Mouse (Mus musculus): ENCODE measurements at regions not wholly inside any gene's neighbourhood (a gene's known extent, or its start where the extent isn't known, plus 50 kb on each side); places are given as distances from the start of the nearest gene placed in this dataset.
A peak's percentile ranks its signal among the peaks of the same experiment; 100 is the strongest.

DNA sequence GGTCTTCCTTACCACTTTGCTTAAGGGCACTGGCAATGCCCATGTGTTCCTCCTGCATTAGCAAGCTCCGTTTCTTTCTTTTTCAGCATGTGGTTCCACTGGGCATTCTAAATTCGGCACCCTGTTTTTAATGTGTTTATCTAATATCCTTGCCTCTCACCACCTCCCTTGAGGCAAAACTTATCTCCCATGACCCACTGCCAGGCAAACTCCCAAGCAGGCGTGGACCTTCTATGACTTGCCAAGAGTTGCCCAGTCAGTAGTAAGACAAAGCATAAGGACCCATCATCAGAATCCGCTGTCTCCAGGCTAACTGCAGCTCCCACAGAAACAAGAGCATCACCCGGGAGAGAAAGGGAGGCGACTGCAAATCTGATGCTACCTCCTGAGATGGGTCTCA, 245.2 kb downstream of the Setd4 start:
- Histone ChIP-seq H3K4me1 (replicated peaks) (peaks cover 2% of the 10 kb centered on the region; the same call in 1 of the 2 replicates), H3K27ac (replicated peaks) (no peak overlapping the region), H3K4me3 (no peak overlapping the region), H3K27me3 (no peaks in the 10 kb centered on the region), H3K36me3 (no peaks in the 10 kb centered on the region), H3K9ac (no peak overlapping the region), H3K4me2 (no peak overlapping the region), H3K9me3 (no peaks in the 10 kb centered on the region)
- ATAC-seq (ENCODE audit: low read depth) = no peak
- WGBS = 86% methylated on average over 6 of the region's 6 CpGs

DNA sequence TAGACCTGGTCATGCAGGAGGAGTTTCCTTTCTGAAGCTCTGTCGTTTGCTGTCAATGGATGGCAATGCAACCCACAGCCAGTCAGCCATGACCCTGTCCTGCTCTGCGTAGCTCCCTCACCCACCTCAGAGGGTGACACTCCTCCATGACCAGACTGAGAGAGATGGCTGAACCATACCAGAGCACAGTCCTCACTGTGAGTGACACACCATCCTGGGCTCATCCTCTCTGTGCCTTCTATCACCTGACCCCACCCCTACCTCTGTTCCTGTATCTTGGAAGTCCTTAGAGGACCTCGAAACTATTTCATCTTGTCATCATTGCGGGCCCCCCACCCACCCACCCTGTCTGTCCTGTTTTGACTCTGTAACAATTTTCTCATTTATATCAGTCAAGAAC, 245.7 kb downstream of the Setd4 start:
- Histone ChIP-seq H3K9ac (no peak overlapping the region), H3K4me3 (no peak overlapping the region), H3K27ac (replicated peaks) (no peak overlapping the region), H3K4me2 (no peak overlapping the region), H3K4me1 (replicated peaks) (no peaks in the 10 kb centered on the region), H3K9me3 (no peaks in the 10 kb centered on the region), H3K36me3 (no peaks in the 10 kb centered on the region), H3K27me3 (no peaks in the 10 kb centered on the region)
- 83% methylated on average over 4 of the region's 4 CpGs for WGBS
- no peak for ATAC-seq (ENCODE audit: low read depth)

DNA sequence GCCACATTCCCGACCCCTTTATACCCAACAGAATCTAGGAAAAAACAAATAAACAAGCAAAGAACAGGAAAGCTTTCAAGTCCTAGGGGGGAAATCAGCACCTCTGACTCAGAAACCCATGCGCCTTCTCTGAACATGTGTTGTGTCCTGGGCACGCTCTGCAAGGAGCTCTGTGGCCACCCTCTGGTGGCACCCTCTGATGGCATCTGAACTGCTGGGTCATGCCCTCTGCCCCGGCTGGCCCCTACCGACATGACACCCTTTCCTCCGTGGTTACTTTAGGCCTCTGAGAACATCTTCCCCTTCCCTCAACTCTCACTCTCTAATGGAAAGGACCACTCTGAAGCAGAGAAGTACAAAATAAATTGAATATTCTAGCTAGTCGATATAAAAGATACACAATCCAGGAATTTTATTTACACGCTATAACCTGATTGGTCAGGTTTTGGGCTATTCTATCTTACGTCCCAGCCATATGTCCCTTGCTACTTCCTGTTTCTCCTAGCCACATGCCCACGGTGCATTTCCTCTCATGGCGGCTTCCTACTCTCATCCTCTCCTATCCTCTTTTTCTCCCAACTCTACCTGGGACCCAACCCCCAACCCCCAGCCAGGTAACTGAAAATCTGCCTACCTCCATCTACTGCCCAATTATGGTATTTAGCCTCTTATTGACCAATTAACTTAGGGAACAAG, 248.5 kb downstream of the Setd4 start:
- no peaks in the 10 kb centered on the region for H3K4me1 ChIP-seq (replicated peaks)
- H3K9me3 ChIP-seq = no peaks in the 10 kb centered on the region
- H3K4me2 ChIP-seq = no peak overlapping the region
- no peak for ATAC-seq (ENCODE audit: low read depth)
- no peaks in the 10 kb centered on the region for H3K36me3 ChIP-seq
- 90% methylated on average over 11 of the region's 11 CpGs for WGBS
- no peak overlapping the region for H3K27ac ChIP-seq (replicated peaks)
- H3K4me3 ChIP-seq = no peak overlapping the region
- no peak overlapping the region for H3K9ac ChIP-seq
- H3K27me3 ChIP-seq = no peaks in the 10 kb centered on the region

DNA sequence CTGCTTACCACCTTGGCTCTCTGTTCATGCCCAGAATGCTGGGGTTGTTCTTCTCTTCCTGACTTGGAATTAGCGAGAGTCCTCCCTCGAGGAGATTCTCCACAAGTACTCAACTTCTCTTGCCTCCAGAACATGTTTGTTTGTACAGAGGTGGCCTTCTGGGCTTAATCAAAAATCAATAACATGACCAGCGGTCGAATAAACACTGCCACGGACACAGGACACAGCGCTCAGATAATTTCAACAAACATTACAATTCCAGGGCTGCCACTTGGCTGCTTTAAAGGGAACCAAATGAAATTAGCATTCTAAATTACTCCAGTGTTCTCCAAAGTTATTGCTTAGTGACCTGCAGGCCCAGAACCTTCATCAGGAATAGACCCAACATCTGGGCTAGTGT, 249.9 kb downstream of the Setd4 start:
- H3K9ac ChIP-seq = no peak overlapping the region
- H3K9me3 ChIP-seq = no peaks in the 10 kb centered on the region
- ATAC-seq (ENCODE audit: low read depth) = no peak
- no peak overlapping the region for H3K27ac ChIP-seq (replicated peaks)
- H3K4me3 ChIP-seq = no peak overlapping the region
- 76% methylated on average over 6 of the region's 6 CpGs for WGBS
- H3K4me1 ChIP-seq (replicated peaks) = no peaks in the 10 kb centered on the region
- H3K36me3 ChIP-seq = no peaks in the 10 kb centered on the region
- H3K27me3 ChIP-seq = no peaks in the 10 kb centered on the region
- H3K4me2 ChIP-seq = no peak overlapping the region

DNA sequence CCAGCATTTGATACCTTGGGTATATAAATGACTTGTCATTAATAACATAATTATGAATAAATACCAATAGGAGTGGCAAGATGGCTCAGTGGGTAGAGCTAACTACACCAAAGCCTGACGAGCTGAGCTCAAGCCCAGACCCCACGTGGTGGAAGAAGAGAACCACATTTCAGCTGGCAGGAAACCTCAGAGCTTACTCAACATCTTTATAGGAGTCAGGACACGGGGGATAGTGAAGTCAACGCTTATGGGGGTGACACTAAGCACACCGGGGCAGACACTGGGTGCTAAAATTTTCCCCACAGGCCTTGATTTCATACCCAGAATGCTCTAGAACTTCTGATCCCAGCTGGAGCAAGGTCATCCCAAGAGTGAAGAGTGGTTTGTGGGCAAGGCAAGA, 259.3 kb downstream of the Setd4 start:
- WGBS = 86% methylated on average over 5 of the region's 5 CpGs
- Histone ChIP-seq H3K4me3 (no peak overlapping the region), H3K36me3 (no peaks in the 10 kb centered on the region), H3K9ac (no peak overlapping the region), H3K4me2 (no peak overlapping the region), H3K27me3 (no peaks in the 10 kb centered on the region), H3K27ac (replicated peaks) (no peak overlapping the region), H3K4me1 (replicated peaks) (no peaks in the 10 kb centered on the region), H3K9me3 (no peaks in the 10 kb centered on the region)
- ATAC-seq (ENCODE audit: low read depth) = no peak

DNA sequence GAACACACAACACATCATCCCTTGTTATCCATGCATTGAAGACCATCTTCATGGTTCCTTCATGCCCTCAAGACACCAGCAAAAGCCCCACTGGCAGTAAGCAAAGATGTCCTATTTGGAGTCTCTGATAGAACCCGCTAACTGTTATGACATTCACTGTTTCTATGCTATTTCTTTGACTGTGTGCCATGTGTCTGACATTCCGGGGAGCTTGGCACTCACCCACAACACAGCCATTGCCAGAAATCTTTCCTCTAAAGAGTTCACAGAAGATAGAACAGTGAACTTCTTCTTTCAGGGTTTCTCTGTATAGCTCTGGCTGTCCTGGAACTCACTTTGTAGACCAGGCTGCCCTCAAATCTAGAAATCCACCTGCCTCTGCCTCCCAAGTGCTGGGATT, 261.2 kb downstream of the Setd4 start:
- H3K4me2 ChIP-seq = no peak overlapping the region
- ATAC-seq (ENCODE audit: low read depth) = no peak
- WGBS = 90% methylated on average over 2 of the region's 2 CpGs
- no peak overlapping the region for H3K9ac ChIP-seq
- H3K27ac ChIP-seq (replicated peaks) = no peak overlapping the region
- H3K9me3 ChIP-seq = no peaks in the 10 kb centered on the region
- no peaks in the 10 kb centered on the region for H3K27me3 ChIP-seq
- no peaks in the 10 kb centered on the region for H3K4me1 ChIP-seq (replicated peaks)
- H3K36me3 ChIP-seq = no peaks in the 10 kb centered on the region
- H3K4me3 ChIP-seq = no peak overlapping the region

DNA sequence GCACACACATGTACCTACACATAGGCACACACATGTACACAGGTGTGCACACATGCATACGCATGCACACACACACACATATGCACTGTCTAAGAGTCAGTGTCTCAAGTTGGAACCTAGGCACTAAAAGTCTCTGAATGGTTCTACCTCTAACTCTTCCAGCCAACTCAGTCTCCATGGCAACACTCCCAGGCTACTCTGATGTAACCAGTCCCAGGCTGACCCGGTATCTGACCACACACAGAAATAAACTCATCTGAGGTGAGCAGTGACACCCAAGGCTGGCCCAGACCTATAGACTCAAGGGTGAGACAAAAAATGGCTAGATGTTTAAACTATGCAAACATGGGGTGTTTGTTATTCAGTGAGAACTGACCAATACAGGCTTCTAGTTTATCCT, 262.1 kb downstream of the Setd4 start:
- no peak for ATAC-seq (ENCODE audit: low read depth)

DNA sequence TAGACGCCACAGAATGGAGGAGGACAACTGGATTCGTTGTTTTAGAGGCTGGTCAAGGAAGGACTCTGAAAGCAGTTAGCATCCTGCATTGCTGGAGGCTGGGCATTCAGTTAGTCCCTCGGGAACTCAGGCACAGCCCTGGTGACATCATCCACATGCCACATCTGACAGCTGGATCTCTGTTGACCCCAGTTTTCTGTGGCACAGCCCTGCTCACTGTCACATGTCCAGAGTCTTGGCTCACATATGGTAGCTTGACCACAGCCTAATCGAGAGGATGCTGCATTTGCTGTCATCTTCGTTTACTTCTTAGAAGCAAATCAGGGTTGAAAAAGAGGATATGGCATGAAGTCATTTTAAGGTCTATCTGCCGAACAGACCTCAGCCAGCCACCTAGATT, 265.1 kb downstream of the Setd4 start:
- Histone ChIP-seq H3K4me3 (no peak overlapping the region), H3K27me3 (no peaks in the 10 kb centered on the region), H3K27ac (replicated peaks) (no peak overlapping the region), H3K4me2 (no peak overlapping the region), H3K9me3 (no peaks in the 10 kb centered on the region), H3K4me1 (replicated peaks) (no peaks in the 10 kb centered on the region; the same call in 1 of the 2 replicates), H3K9ac (no peak overlapping the region), H3K36me3 (no peaks in the 10 kb centered on the region)
- 82% methylated on average over 6 of the region's 6 CpGs for WGBS
- no peak for ATAC-seq (ENCODE audit: low read depth)

More for the DNA sequence above, 262.1 kb downstream of the Setd4 start:
- no peak overlapping the region for H3K27ac ChIP-seq (replicated peaks)
- H3K27me3 ChIP-seq = no peaks in the 10 kb centered on the region
- no peak overlapping the region for H3K9ac ChIP-seq
- 87% methylated on average over 2 of the region's 2 CpGs for WGBS
- no peaks in the 10 kb centered on the region for H3K36me3 ChIP-seq
- no peak overlapping the region for H3K4me2 ChIP-seq
- H3K4me1 ChIP-seq (replicated peaks) = no peaks in the 10 kb centered on the region
- no peaks in the 10 kb centered on the region for H3K9me3 ChIP-seq
- H3K4me3 ChIP-seq = no peak overlapping the region

DNA sequence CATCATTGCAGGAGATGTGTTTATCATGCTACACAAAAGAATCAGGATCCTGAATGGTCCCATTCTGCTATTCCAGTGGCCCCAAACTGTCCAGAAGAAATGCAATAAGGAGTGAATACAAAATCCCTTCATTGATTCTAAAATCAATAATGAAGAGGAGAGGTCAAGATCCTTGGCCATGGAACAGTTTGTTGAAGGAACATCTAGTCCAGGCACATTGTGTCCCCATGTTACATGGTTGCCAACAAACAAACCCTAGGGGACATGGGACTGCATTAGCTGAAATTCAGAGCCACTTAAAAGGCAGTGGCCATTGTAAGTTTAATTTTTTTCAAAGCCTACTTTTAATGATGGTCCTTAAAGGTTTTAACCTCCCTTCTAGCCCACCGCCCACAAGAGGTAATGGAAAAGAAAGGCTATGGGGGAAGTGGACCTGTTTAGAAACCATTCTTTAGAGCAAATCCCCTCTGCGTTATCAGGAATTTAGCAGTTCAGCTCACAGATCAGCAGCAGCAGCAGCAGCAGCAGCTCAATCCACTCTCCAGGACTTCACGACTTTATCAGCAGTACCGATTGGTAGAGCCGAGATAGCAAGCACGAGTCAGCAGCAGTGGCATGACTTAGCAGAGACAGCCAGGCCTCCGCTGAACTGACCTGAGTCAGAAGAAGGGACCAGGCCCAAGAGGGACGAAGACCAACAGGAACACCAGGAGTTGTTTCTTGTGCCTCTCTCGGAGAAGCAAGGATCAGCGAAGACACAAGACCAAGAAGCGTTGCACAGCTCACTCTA, 268.3 kb downstream of the Setd4 start:
- H3K4me2 ChIP-seq = no peak overlapping the region
- H3K9me3 ChIP-seq = no peaks in the 10 kb centered on the region
- H3K27ac ChIP-seq (replicated peaks) = no peak overlapping the region
- H3K36me3 ChIP-seq = no peaks in the 10 kb centered on the region
- ATAC-seq (ENCODE audit: low read depth) = no peak
- peaks cover 13% of the 10 kb centered on the region for H3K27me3 ChIP-seq
- no peak overlapping the region for H3K4me3 ChIP-seq
- 95% methylated on average over 11 of the region's 11 CpGs for WGBS
- H3K4me1 ChIP-seq (replicated peaks) = no peaks in the 10 kb centered on the region; the same call in 1 of the 2 replicates
- H3K9ac ChIP-seq = no peak overlapping the region

DNA sequence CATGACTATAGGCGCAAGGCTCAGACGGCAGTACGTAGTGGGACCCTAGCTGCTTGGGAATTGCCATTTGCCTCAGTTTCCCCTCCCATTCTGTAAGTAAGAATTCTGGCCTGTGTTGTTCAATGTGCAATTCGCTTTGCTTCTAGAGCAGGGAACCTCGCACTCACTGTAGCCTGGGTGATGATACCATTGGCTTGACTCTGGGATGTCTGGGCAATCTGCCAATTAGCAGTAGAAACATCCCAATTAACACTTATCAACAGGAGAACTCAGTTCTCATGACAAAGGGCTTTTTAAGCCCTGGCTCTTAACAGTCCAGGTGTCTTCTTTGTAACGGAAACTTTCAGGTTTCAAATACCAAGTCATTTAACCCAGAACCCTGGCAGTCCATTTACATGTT, 270.2 kb downstream of the Setd4 start:
- no peak overlapping the region for H3K4me2 ChIP-seq
- peak; percentile 53 for ATAC-seq (ENCODE audit: low read depth)
- 63% methylated on average over 6 of the region's 6 CpGs for WGBS

DNA sequence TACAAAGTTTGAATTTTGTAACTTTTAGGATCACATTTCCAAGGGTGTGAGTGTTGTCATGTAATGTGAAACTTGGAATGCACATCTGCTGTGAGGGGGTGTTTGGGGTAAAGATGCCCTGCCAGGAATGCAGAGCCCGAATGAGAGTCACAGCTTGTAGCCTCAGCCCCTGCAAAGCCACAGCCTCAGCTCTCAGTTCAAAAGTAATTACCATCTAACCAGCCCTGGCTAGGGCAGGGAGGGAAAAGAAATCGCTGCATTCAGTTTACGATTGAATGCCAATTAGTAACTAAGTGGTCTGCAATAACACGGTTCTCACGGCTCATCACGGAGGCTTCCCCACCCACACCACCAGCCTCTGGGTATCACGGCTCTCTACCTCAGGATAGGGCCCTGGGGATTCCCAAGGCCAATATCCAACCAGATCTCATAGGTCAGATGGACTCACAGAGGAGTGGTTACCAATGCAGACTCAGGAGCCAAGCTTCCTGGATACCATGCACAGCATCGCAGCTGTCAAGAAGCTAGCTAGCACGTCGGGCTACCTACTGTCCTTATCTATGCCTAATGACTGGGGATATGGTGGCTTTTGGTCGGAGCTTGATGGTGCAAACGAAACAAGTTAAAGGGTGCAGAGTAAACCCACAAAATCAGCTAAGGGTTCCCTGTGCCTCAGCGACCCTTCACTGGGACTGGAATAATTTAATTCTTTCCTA, 275.0 kb downstream of the Setd4 start:
- H3K9me3 ChIP-seq = no peaks in the 10 kb centered on the region
- no peak overlapping the region for H3K4me3 ChIP-seq
- 22% methylated on average over 13 of the region's 13 CpGs for WGBS
- no peak for ATAC-seq (ENCODE audit: low read depth)
- no peak overlapping the region for H3K9ac ChIP-seq
- H3K36me3 ChIP-seq = no peaks in the 10 kb centered on the region
- peaks cover 27% of the 10 kb centered on the region for H3K27me3 ChIP-seq
- H3K4me1 ChIP-seq (replicated peaks) = peaks cover 9% of the 10 kb centered on the region
- H3K27ac ChIP-seq (replicated peaks) = no peak overlapping the region
- no peak overlapping the region for H3K4me2 ChIP-seq

More for the DNA sequence above, 270.2 kb downstream of the Setd4 start:
- Histone ChIP-seq H3K4me1 (replicated peaks) (peaks cover 7% of the 10 kb centered on the region), H3K4me3 (no peak overlapping the region), H3K27ac (replicated peaks) (no peak overlapping the region), H3K27me3 (peaks cover 27% of the 10 kb centered on the region), H3K9me3 (no peaks in the 10 kb centered on the region), H3K36me3 (no peaks in the 10 kb centered on the region), H3K9ac (no peak overlapping the region)

DNA sequence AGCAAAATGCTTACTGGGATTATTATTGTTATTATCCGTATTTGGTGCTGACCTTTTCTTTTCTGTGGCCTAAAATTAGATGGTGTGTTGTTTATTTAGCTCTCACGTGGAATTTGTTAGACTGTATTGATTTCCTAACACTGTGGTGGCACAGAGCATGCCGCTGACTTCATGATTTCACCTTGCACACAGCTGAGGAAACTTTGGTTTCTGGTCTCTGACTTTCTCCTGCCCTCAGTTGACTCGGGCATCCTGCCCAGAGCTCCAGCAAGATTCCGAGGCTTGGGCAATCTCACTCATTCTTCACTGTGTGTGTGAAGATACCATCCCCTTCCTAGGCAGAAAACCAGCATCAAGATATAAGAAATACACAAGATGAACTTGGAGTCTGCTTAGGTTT, 279.0 kb downstream of the Setd4 start:
- 90% methylated on average over 5 of the region's 5 CpGs for WGBS
- Histone ChIP-seq H3K4me1 (replicated peaks) (peaks cover 19% of the 10 kb centered on the region), H3K36me3 (no peaks in the 10 kb centered on the region), H3K9ac (no peak overlapping the region), H3K4me3 (no peak overlapping the region), H3K4me2 (no peak overlapping the region), H3K27me3 (peaks cover 8% of the 10 kb centered on the region; the same call in 1 of the 2 replicates), H3K9me3 (no peaks in the 10 kb centered on the region), H3K27ac (replicated peaks) (no peak overlapping the region)
- no peak for ATAC-seq (ENCODE audit: low read depth)

Data from neural tube, embryonic 13.5 days (tissue).